Mouse (Mus musculus) bone marrow macrophage, adult 2 months (primary cell): ENCODE results near the gene Fam160a1. TPM values are rescaled to one million over a fixed set of nuclear protein-coding genes. Genes with fewer than 3 reads are reported as not detected.

Experiments
- H3K27ac ChIP-seq: 2 replicates; pipeline ENCODE4 v1.5.1; 2012; ENCODE audit warnings: low read depth, low read length; ENCODE audit not compliant: insufficient read depth
- H3K4me1 ChIP-seq: 2 replicates; pipeline ENCODE4 v1.6.1; 2012; ENCODE audit warnings: low read length; ENCODE audit not compliant: control insufficient read depth, insufficient read depth
- H3K4me3 ChIP-seq: 2 replicates; pipeline ENCODE4 v1.5.1; 2012; ENCODE audit warnings: mild to moderate bottlenecking, low read length, moderate library complexity; ENCODE audit not compliant: insufficient read depth
- CTCF ChIP-seq: IDR thresholded peaks from 2 replicates; pipeline ENCODE4 v1.5.1; 2012; ENCODE audit warnings: low read depth, mild to moderate bottlenecking, low read length, moderate library complexity
- POLR2A ChIP-seq: IDR thresholded peaks from 2 replicates; pipeline ENCODE4 v1.6.1; 2012; ENCODE audit warnings: mild to moderate bottlenecking, low read depth, low read length, borderline replicate concordance
- polyA plus RNA-seq: library from polyadenylated mRNA; stranded (reverse); fragments of >200 nt; gene quantifications from 2 replicates; pipeline ENCODE4 v1.2.4, GENCODE M21; 2012; ENCODE audit not compliant: missing spikeins, insufficient read depth, insufficient read length

Gene Fam160a1
- polyA plus RNA-seq, 1 experiment = not detected

DNA sequence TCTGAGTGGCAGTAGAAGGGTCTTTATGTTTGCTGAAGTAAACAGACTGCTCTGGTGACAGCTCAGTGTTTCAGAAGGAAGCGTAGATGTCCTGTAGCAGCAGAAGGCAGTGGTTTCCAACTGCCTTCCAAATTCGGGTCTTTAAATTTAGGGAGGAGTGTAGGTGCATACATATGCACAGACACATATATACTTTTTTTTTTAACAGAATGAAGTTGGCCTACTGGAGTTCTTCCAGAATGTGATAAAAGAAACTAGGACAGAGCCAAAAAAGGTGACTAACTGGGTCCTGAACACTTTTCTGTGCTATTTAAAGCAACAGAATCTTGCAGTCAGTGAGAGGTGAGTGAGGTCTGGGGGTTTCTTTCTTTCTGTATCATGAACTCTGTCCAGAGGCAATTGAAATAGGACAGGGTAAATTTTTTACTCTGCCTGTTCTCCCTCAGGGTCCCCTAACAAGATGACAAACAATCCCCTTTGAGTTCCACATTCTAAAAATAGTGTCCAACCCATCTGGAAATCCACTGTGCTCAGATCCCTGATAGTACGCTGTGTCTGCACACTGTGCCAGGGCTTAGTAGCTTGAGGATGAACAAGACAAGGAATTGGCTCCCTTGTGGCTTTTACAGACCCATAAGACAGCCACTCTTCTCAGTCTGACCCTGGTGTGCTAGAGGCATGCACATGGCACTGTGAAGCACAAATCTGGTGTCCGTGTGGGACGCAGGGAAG lies 180.2 kb downstream of the Fam160a1 start:
- H3K4me3 ChIP-seq = no peak overlapping the region
- H3K4me1 ChIP-seq = peaks cover 2% of the 10 kb centered on the region; the same call in 1 of the 2 replicates
- TF ChIP-seq POLR2A (no peak), CTCF (no peak)
- no peak overlapping the region for H3K27ac ChIP-seq

DNA sequence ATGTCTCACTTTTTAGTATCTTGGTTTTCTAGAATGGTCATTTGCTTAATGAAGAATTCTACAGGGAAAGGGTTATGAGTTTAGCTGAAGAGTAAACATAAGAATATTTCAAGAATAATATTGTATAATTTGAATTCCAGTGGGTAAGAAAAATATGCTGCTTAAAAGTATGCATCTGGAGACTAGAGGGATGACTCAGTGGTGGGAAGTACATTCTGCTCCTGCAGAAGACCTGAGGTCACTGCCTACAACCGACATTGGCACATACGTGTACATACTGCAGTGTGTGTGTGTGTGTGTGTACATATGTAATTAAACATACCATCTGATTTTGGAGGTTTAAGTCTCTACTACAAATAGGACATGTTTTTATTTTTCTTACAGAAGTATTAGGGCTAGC lies 181.5 kb downstream of the Fam160a1 start:
- no peak for TF ChIP-seq CTCF
- no peak for TF ChIP-seq POLR2A
- Histone ChIP-seq H3K4me1 (peaks cover 2% of the 10 kb centered on the region; the same call in 1 of the 2 replicates), H3K4me3 (no peak overlapping the region), H3K27ac (no peak overlapping the region)

DNA sequence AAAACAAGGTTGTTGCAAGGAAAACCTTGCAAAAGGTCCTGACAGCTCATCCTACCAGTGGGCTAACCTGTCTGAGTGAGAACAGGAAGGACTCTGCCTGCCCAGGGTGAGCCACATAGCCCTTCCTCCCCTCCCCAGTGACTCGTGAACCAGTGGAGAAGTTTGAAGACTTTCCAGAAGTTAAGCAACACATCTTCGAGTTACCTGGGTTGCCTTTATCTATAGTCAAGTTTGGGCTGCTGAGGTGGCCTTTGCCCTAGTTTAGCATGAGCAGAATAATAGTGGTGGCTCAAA lies 182.0 kb downstream of the Fam160a1 start:
- Histone ChIP-seq H3K4me1 (peaks cover 2% of the 10 kb centered on the region; the same call in 1 of the 2 replicates), H3K4me3 (no peak overlapping the region), H3K27ac (no peak overlapping the region)
- TF ChIP-seq CTCF = no peak
- no peak for TF ChIP-seq POLR2A

DNA sequence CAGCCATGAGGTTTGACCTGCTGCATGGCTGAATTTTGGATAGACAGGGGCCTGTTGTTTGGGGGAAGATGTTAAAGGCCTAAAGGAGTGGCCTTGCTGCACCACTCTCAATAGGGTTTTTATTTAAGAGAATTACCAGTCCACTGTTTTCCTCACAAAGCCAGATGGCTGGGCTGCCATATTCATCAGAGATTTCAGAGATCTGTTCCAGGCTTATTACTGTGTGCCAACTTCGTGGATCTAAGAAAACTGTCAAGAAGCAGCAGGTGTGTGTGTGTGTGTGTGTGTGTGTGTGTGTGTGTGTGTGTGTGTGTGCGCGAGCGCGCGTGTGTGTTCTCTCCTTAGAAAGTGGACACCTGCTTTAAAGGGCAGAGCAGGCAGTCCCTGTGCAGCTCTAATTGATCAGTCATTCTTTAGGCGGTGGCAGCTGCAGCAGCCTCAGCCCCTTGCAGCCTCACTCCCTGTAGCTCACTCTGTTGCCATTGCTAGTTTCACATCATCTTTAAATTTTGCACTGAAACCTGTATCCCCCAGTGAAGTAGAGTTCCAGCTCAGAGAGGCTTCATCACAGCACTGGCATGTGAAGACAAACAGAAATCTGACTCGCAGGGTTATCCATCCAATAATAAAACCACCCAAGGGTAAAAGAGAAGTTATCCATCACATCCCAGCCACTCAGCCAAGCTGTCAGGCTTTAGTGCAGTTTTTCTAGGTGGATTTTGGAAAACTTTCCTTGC lies 182.5 kb downstream of the Fam160a1 start:
- no peak for TF ChIP-seq CTCF
- no peak for TF ChIP-seq POLR2A
- no peak overlapping the region for H3K4me3 ChIP-seq
- H3K27ac ChIP-seq = no peak overlapping the region
- H3K4me1 ChIP-seq = peaks cover 2% of the 10 kb centered on the region; the same call in 1 of the 2 replicates

DNA sequence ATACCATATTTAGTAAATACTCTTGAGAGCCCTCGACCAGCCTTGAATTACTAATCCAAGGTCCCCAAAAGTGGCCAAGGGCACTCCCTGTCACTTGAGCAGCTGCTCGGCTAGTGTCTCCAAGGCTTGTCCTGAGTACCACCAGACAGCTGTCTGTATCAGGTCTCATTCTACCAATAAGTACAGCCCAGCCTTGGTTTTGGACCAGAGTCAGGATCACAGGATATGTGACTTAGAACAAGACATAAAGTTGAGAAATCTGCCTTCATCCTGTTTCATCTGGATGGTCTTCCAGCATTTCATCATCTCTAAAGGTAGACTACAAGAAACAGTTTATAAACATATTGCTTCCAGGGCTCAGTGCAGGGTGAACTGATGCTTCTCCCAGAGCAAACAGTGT lies 183.4 kb downstream of the Fam160a1 start:
- TF ChIP-seq CTCF (no peak), POLR2A (no peak)
- peaks cover 2% of the 10 kb centered on the region; the same call in 1 of the 2 replicates for H3K4me1 ChIP-seq
- no peak overlapping the region for H3K27ac ChIP-seq
- H3K4me3 ChIP-seq = no peak overlapping the region

DNA sequence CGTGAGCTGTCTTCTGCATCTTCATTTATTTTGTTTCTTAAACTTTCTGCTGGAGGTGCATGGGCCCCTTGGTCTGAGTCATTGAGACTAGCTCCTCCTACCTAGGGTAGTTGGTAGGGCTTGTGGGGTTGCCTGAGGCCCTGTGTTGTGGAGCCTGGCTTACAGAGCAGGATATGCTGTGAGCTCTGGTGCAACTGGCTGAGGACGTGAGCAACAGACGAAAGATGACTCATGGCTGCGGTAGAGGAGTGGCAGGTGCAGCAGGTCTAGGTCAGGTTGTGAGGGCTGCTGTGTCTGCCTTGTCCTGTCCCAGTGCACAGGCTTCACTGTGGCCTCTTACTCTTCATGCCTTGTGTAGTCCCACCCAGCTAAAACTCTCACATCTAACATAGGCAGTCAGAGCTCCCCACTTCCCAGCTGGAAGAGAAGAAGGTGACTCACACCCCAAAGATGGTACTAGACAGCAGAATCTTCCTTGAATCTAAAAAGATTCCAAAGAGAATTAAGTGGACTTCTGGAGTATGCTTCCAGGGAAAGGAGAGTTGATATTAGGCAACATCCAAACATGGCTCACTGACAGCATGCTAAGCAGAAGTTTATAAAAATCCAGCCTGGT lies 187.1 kb downstream of the Fam160a1 start:
- no peaks in the 10 kb centered on the region for H3K4me1 ChIP-seq
- TF ChIP-seq POLR2A = no peak
- no peak for TF ChIP-seq CTCF
- no peak overlapping the region for H3K27ac ChIP-seq
- H3K4me3 ChIP-seq = no peak overlapping the region

DNA sequence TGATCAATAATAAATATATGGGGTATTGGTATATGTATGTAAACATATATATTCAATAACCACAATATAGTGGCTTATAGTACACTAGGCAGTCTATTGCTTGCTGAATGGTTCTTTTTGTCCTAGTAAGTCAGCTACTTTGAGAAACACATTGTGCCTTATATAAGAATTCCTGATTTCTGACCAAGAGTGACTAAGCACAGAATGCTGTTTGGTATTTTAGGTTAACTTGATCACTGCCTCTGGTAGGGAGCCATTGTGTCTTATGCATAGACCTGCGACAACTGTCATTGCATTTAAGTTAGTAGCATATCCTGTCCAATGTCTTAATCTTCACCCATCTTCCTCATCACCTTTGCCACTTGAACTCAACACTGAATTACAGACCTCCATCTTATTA lies 197.3 kb downstream of the Fam160a1 start:
- Histone ChIP-seq H3K4me1 (no peaks in the 10 kb centered on the region), H3K27ac (no peak overlapping the region), H3K4me3 (no peak overlapping the region)
- no peak for TF ChIP-seq POLR2A
- no peak for TF ChIP-seq CTCF

DNA sequence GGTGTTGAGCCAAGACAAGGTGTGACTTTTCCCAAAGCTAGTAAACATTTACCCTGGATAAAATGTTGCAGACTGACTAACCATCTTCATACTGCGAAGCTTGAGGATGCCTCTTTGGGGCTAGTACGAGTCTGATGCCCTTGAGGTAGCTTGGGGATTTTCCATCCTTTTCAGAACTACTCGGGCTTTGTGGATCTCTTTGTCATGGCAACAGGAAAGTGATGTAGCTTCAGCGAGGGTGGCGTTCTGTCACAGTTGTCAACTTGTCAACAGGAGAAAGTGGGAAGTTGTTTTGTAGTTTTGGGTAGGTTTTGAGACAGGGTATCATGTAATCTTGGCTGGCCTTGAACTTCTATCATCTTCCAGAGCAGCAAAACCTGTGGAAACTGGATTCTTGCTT lies 197.7 kb downstream of the Fam160a1 start:
- TF ChIP-seq POLR2A = no peak
- TF ChIP-seq CTCF = no peak
- Histone ChIP-seq H3K4me3 (no peak overlapping the region), H3K27ac (no peak overlapping the region), H3K4me1 (no peaks in the 10 kb centered on the region)

DNA sequence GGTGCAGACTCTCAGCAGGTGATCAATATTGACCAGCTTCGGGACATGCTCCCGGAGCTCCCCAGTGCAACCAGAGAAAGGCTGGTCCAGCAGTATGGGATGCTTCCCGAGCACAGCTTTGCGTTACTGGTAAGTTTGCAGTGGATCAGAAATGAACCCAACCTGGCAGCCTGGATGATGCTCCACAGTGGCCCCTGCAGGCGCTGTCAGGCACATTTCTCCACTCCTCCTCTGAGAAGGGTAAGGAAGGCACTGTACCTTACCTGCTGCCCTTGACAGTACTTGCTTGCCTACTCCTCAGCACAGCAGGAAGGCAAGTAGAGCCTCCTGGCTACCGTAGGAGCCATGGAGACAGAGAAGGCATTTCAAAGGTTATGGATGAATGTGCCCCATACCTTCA lies 198.2 kb downstream of the Fam160a1 start:
- Histone ChIP-seq H3K4me3 (no peak overlapping the region), H3K27ac (no peak overlapping the region), H3K4me1 (no peaks in the 10 kb centered on the region)
- TF ChIP-seq POLR2A (no peak), CTCF (0 out of 2 replicates have a peak, but pooled peaks have one; percentile 9)

DNA sequence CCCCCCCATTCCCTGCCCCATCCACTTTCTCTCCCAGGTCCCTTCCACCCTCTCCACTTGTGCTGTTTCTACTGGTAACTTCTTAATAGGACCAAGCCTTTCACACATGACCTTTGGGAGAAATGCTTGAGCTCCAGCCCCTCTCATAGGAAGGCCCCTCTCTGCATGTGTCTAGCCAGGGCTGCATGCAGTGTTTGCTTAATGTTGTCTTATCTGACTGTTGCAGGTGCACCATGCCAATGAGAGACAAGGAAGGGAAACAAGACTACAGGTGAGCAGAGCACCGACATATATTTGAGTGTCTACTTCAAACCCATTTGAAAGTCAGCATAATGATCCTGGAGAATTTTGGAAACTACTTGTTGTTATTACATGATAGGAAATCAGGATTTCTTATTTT lies 200.7 kb downstream of the Fam160a1 start:
- TF ChIP-seq POLR2A = no peak
- TF ChIP-seq CTCF = no peak
- Histone ChIP-seq H3K4me1 (no peaks in the 10 kb centered on the region), H3K27ac (no peak overlapping the region), H3K4me3 (no peak overlapping the region)

Other genes with a start within 250 kb of the Fam160a1 start
- 11.4 and 11.6 TPM in 2 replicates for gene Gatb, start 243.2 kb downstream of the Fam160a1 start, polyA plus RNA-seq
- gene Glt28d2, start 70.2 kb upstream of the Fam160a1 start, polyA plus RNA-seq = not detected in 2 replicates
- not detected in 2 replicates for gene Gm37240, start 70.2 kb upstream of the Fam160a1 start, polyA plus RNA-seq
- 6.1 and 6.7 TPM in 2 replicates for gene Sh3d19, start 153.8 kb upstream of the Fam160a1 start, polyA plus RNA-seq
- not detected in 2 replicates for gene Prss48, start 185.2 kb upstream of the Fam160a1 start, polyA plus RNA-seq